Mouse (Mus musculus): ENCODE results near the gene Baz2a.

DNA sequence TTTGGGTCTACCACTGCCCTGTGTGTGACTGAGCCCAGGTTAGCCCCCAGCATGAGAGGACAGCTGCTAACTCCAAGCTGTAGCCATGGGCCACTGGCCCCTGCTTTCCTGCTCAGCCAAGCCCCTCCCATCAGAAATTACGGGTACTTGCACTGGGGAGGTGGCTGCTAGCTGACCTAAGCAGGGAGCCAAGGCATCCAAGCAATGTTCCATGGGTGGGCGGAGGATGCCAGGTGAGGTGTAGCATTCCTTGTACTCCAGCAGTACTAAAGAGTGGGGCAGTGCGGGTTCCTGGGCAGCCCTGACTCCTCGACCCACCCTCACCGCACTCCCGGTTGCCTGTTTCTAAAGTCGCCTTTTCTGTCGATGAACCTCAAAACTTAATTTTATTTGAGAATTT, 36.8 kb downstream of the Baz2a start:
- TF ChIP-seq CTCF (IDR thresholded peaks at IDR 0.05; ENCODE audit: low read depth, low read length), result no peak
- TF ChIP-seq POLR2A (IDR thresholded peaks at IDR 0.05; ENCODE audit: extremely low read depth, insufficient read depth, low read length), result no peak

Measured in liver, adult 2 months (tissue).